Mouse (Mus musculus): ENCODE measurements around the gene Phldb2.

DNA sequence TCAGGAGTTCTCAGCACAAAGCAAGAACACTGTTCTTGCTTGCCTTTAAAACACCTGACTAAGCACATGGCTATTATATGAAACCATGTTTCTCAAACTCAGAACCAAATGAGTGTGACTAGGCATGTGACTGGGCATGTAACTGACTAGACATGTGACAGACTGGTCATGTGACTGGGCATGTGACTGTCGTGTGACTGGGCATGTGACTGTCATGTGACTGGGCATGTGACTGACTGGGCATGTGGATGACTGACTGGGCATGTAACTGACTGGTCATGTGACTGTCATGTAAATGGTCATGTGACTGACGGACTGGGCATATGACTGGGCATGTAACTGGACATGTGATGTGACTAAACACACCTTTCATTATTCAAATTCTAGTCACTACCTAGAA lies 16.8 kb upstream of the Phldb2 start:
- TF ChIP-seq ELF1 (IDR thresholded peaks at IDR 0.05; ENCODE audit: low read depth, low read length), result no peak
- TF ChIP-seq CTCF (conservative IDR thresholded peaks at IDR 0.05 in 1 of 2, IDR thresholded peaks at IDR 0.05 in 1 of 2; ENCODE audit: low read depth in 2 of 2, low read length in 2 of 2), result no peak
- no peak for TF ChIP-seq SIN3A (IDR thresholded peaks at IDR 0.05; ENCODE audit: low read length)
- TF ChIP-seq ZNF384 (IDR thresholded peaks at IDR 0.05; ENCODE audit: low read depth, low read length), result no peak
- TF ChIP-seq POLR2A (IDR thresholded peaks at IDR 0.05; ENCODE audit: low read depth, low read length), result no peak
- no peak for TF ChIP-seq EP300 (IDR thresholded peaks at IDR 0.05; ENCODE audit: low read length)
